Mouse (Mus musculus) embryonic facial prominence, embryonic 14.5 days (tissue): ENCODE results near the gene Mospd3. TPM values are rescaled to one million over a fixed set of nuclear protein-coding genes. Genes with fewer than 3 reads are reported as not detected.
A peak's percentile ranks its signal among the peaks of the same experiment; 100 is the strongest.

Source experiments
- ATAC-seq: fragments of 200-750 bp; cut with Nextera tagmentation; 2 replicates; pipeline ENCODE4 v1.8.0; 2017; ENCODE audit warnings: low read depth, moderate number of reproducible peaks, moderate TSS enrichment
- DNase-seq: peaks from one replicate; pipeline ENCODE4 v3.0.0-alpha.2; 2015; ENCODE audit warnings: low spot score
- H3K27ac ChIP-seq: fragments of 300-500 bp; sonication (generic); replicated peaks from 2 replicates; pipeline ENCODE4 v1.5.1; 2014; ENCODE audit warnings: low read depth, mild to moderate bottlenecking, low read length, moderate library complexity
- H3K27me3 ChIP-seq: fragments of 300-500 bp; sonication (generic); replicated peaks from 2 replicates; pipeline ENCODE4 v1.6.1; 2014; ENCODE audit warnings: low read length; ENCODE audit not compliant: control insufficient read depth, insufficient read depth
- H3K36me3 ChIP-seq: fragments of 300-500 bp; sonication (generic); 2 replicates; pipeline ENCODE4 v1.6.1; 2014; ENCODE audit warnings: low read length, mixed read lengths; ENCODE audit not compliant: control insufficient read depth, insufficient read depth
- H3K4me1 ChIP-seq: fragments of 300-500 bp; sonication (generic); 2 replicates; pipeline ENCODE4 v1.6.1; 2014; ENCODE audit warnings: antibody characterized with exemption, low read length; ENCODE audit not compliant: control insufficient read depth, insufficient read depth
- H3K4me2 ChIP-seq: fragments of 300-500 bp; sonication (generic); 2 replicates; pipeline ENCODE4 v1.6.1; 2014; ENCODE audit warnings: low read depth, mild to moderate bottlenecking, low read length, moderate library complexity, mixed read lengths
- H3K4me3 ChIP-seq: fragments of 300-500 bp; sonication (generic); 2 replicates; pipeline ENCODE4 v1.5.1; 2014; ENCODE audit warnings: low read depth, mild to moderate bottlenecking, low read length
- H3K9ac ChIP-seq: fragments of 300-500 bp; sonication (generic); 2 replicates; pipeline ENCODE4 v1.6.1; 2014; ENCODE audit warnings: low read depth, mild to moderate bottlenecking, low read length, moderate library complexity, mixed read lengths
- H3K9me3 ChIP-seq: fragments of 300-500 bp; sonication (generic); 2 replicates; pipeline ENCODE4 v1.6.1; 2016; ENCODE audit warnings: low read length; ENCODE audit not compliant: control insufficient read depth
- WGBS: fragments of 180-500 bp; shearing (Covaris S2); extraction: QIAGEN DNeasy Blood & Tissue Kit; methylation state at CpG from one replicate; pipeline ENCODE4 v1.1.7; 2014; 5-methylcytosine and 5-hydroxymethylcytosine counted together
- polyA plus RNA-seq: library from polyadenylated mRNA; unstranded; fragments of >200 nt; fragmentation: Nextera tagmentation; extraction: Ambion mirVana; gene quantifications from 2 replicates; pipeline ENCODE4 v1.2.1, GENCODE M21; 2014

Mospd3 gene
- polyA plus RNA-seq, 1 experiment from 2014 or later: 45.6 TPM

DNA sequence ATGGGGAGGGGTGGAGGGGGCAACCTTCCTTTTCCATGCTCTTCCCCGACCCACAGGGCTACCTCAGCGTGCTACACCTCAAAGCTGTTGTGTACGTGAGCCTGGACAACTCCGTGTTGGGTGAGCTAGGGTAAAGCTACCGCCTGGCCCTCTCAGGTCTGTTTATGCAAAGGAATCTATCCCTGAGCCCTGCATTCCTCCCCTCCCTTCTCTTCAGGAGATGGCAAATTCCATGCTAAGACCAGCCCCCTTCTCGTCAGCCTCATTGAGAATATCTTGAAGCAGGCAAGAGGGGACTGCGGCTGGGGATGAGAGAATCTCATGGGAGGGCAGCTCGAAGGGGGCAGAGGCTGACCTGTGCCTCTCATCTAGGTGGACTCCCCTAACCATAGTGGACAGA is 18.2 kb downstream of the Mospd3 start:
- Histone ChIP-seq H3K4me3 (peak overlapping the region; percentile 41; the same call in 1 of the 2 replicates), H3K27ac (no peak overlapping the region)

GRCm38 (mm10) chr5:137580246-137580645 is 20.6 kb downstream of the Mospd3 start:
- 0 out of 2 replicates have a peak, but pooled peaks cover 3% of the 10 kb centered on the region for H3K27me3 ChIP-seq
- H3K36me3 ChIP-seq: no peaks in the 10 kb centered on the region
- ATAC-seq (no peak), DNase-seq (no peak)
- H3K4me2 ChIP-seq: no peak overlapping the region
- no peak overlapping the region for H3K9ac ChIP-seq
- H3K27ac ChIP-seq: no peak overlapping the region
- H3K4me1 ChIP-seq: 0 out of 2 replicates have a peak, but pooled peaks cover 8% of the 10 kb centered on the region
- H3K9me3 ChIP-seq: no peaks in the 10 kb centered on the region
- no peak overlapping the region for H3K4me3 ChIP-seq
- WGBS: 82% methylated on average over 6 of the region's 6 CpGs

More for the DNA sequence above, 18.2 kb downstream of the Mospd3 start:
- ATAC-seq (no peak), DNase-seq (no peak)
- Histone ChIP-seq H3K4me2 (peak overlapping the region; percentile 52), H3K9ac (peak overlapping the region; percentile 64), H3K36me3 (no peaks in the 10 kb centered on the region), H3K27me3 (0 out of 2 replicates have a peak, but pooled peaks cover 3% of the 10 kb centered on the region), H3K9me3 (peaks cover 4% of the 10 kb centered on the region; the same call in 1 of the 2 replicates), H3K4me1 (0 out of 2 replicates have a peak, but pooled peaks cover 8% of the 10 kb centered on the region)
- 26% methylated on average over 8 of the region's 8 CpGs for WGBS

- WGBS: 11% methylated on average over 24 of the region's 27 CpGs
- Histone ChIP-seq H3K9me3 (no peaks in the 10 kb centered on the region), H3K4me3 (peak overlapping the region; percentile 19; the same call in 1 of the 2 replicates), H3K9ac (peak overlapping the region; percentile 45; the same call in 1 of the 2 replicates), H3K4me2 (peak overlapping the region; percentile 51), H3K36me3 (no peaks in the 10 kb centered on the region), H3K27me3 (peaks cover 17% of the 10 kb centered on the region; the same call in 1 of the 2 replicates), H3K27ac (no peak overlapping the region), H3K4me1 (0 out of 2 replicates have a peak, but pooled peaks cover 5% of the 10 kb centered on the region)
- peak; percentile 28 for DNase-seq
- no peak for ATAC-seq
These were observed 26.4 kb downstream of the Mospd3 start for GRCm38 (mm10) chr5:137574470-137574901.

GRCm38 (mm10) chr5:137570691-137571586 is 29.9 kb downstream of the Mospd3 start:
- no peak for ATAC-seq

DNA sequence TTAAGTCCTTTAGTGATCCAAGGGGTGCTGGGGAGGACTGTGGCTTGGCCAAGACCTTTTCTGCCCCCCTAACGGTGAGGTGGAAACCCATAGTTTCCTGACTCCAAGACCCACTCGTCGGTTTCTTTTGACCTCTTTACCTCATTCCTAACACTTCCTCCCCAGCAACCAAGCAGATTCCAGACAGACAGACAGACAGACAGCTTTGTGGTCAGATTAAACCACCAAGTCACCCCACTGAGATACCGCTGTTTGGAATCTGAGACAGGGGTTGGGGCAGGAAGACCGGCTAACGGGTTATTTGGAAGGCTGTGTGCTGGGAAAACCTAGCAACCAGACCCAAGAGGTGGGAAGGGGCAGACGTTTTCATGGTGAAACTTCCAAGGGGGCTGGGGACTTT is 30.7 kb downstream of the Mospd3 start:
- Histone ChIP-seq H3K4me2 (no peak overlapping the region), H3K9me3 (no peaks in the 10 kb centered on the region), H3K27me3 (peaks cover 17% of the 10 kb centered on the region; the same call in 1 of the 2 replicates), H3K36me3 (no peaks in the 10 kb centered on the region), H3K9ac (no peak overlapping the region), H3K27ac (no peak overlapping the region), H3K4me3 (no peak overlapping the region), H3K4me1 (0 out of 2 replicates have a peak, but pooled peaks cover 7% of the 10 kb centered on the region)
- DNase-seq: no peak
- ATAC-seq: no peak
- WGBS: 49% methylated on average over 7 of the region's 7 CpGs

More at GRCm38 (mm10) chr5:137570691-137571586, 29.9 kb downstream of the Mospd3 start:
- H3K27me3 ChIP-seq: peaks cover 17% of the 10 kb centered on the region; the same call in 1 of the 2 replicates
- H3K27ac ChIP-seq: no peak overlapping the region
- no peaks in the 10 kb centered on the region for H3K9me3 ChIP-seq
- 0 out of 2 replicates have a peak, but pooled peaks cover 7% of the 10 kb centered on the region for H3K4me1 ChIP-seq
- no peak overlapping the region for H3K9ac ChIP-seq
- 79% methylated on average over 16 of the region's 17 CpGs for WGBS
- no peak overlapping the region for H3K4me2 ChIP-seq
- H3K4me3 ChIP-seq: no peak overlapping the region
- no peaks in the 10 kb centered on the region for H3K36me3 ChIP-seq
- peak; percentile 21 for DNase-seq

- Histone ChIP-seq H3K9me3 (no peaks in the 10 kb centered on the region), H3K4me2 (no peak within 1 kb of the TSS), H3K36me3 (no peaks in the 10 kb centered on the region), H3K9ac (no peak within 1 kb of the TSS), H3K27me3 (peaks cover 12% of the 10 kb centered on the region; the same call in 1 of the 2 replicates), H3K4me1 (0 out of 2 replicates have a peak, but pooled peaks cover 7% of the 10 kb centered on the region), H3K27ac (no peak within 1 kb of the TSS), H3K4me3 (no peak within 1 kb of the TSS)
- WGBS: 32% methylated on average over 9 of the region's 9 CpGs
- ATAC-seq (peak; percentile 50; the same call in 1 of the 2 replicates), DNase-seq (peak; percentile 29)
These were observed 31.2 kb downstream of the Mospd3 start, which contains the start of gene Tfr2 for GRCm38 (mm10) chr5:137569665-137570064. TSS of gene Tfr2 (plus strand) at chr5:137569840.

DNA sequence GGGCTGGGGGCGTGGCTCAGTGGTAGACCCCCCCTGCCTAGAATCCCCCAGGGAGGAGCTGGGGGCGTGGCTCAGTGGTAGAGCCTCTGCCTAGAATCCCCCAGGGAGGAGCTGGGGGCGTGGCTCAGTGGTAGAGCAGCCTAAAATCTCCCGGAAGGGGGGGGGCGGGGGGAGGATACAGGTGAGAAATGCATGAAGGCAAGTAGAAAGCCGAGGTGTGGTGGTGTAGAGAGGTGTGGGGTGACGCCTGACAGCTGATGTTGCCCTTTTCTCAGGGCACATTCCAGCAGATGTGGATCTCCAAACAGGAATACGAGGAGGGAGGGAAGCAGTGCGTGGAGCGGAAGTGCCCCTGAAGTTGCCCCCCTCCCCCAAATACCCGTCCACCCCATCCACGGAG is 31.8 kb downstream of the Mospd3 start:
- H3K36me3 ChIP-seq: no peaks in the 10 kb centered on the region
- H3K4me1 ChIP-seq: 0 out of 2 replicates have a peak, but pooled peaks cover 7% of the 10 kb centered on the region
- H3K4me3 ChIP-seq: no peak overlapping the region
- no peak overlapping the region for H3K27ac ChIP-seq
- WGBS: 68% methylated on average over 10 of the region's 12 CpGs
- 0 out of 2 replicates have a peak, but pooled peaks cover 8% of the 10 kb centered on the region for H3K27me3 ChIP-seq
- ATAC-seq: no peak
- no peak overlapping the region for H3K4me2 ChIP-seq
- no peak overlapping the region for H3K9ac ChIP-seq
- no peak for DNase-seq
- no peaks in the 10 kb centered on the region for H3K9me3 ChIP-seq

DNA sequence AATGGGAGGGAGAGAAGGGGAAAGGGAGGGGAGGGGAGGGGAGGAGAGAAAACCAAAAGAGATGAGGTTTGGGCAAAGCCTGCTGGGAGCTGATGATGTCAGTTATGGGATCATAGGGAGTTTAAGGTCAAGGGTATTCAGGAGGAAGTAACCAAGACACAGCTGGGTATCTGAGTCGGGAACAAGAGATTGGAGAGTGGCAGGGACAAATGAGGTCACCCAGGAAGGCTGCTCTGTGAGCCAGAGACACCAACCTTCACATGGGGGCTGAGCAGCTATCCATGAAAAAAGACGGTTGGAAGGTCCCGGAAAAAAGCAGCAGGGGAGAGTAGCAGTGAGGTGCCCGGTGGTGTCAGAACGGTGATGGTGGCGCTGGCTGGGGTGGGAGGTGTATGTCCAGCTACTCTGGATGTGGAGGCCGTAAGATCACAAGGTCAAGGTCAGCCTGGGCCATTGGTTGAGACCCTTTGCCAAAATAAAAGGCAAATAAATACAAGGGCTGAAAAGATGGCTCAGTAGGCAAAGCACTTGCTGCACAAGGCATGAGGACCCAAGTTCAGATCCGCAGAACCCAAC is 32.5 kb downstream of the Mospd3 start:
- H3K4me3 ChIP-seq: no peak overlapping the region
- 72% methylated on average over 8 of the region's 8 CpGs for WGBS
- no peak overlapping the region for H3K9ac ChIP-seq
- H3K9me3 ChIP-seq: no peaks in the 10 kb centered on the region
- H3K4me2 ChIP-seq: no peak overlapping the region
- DNase-seq: no peak
- no peaks in the 10 kb centered on the region for H3K36me3 ChIP-seq
- H3K4me1 ChIP-seq: 0 out of 2 replicates have a peak, but pooled peaks cover 7% of the 10 kb centered on the region
- H3K27me3 ChIP-seq: 0 out of 2 replicates have a peak, but pooled peaks cover 4% of the 10 kb centered on the region
- ATAC-seq: no peak
- no peak overlapping the region for H3K27ac ChIP-seq
